Mouse (Mus musculus) hematopoietic multipotent progenitor cell, adult 10-12 weeks (in vitro differentiated cells): ENCODE results near the gene Nfkbiz. TPM values are rescaled to one million over a fixed set of nuclear protein-coding genes. Genes with fewer than 3 reads are reported as not detected.

Source experiments
- polyA plus RNA-seq: library from polyadenylated mRNA; stranded (reverse); fragments of >175 nt; gene quantifications from 2 replicates; pipeline ENCODE4 v1.2.3, GENCODE M21; 2012; ENCODE audit warnings: low replicate concordance

The Nfkbiz gene
- 10.8 and 38.0 TPM in 2 replicates for polyA plus RNA-seq

DNA sequence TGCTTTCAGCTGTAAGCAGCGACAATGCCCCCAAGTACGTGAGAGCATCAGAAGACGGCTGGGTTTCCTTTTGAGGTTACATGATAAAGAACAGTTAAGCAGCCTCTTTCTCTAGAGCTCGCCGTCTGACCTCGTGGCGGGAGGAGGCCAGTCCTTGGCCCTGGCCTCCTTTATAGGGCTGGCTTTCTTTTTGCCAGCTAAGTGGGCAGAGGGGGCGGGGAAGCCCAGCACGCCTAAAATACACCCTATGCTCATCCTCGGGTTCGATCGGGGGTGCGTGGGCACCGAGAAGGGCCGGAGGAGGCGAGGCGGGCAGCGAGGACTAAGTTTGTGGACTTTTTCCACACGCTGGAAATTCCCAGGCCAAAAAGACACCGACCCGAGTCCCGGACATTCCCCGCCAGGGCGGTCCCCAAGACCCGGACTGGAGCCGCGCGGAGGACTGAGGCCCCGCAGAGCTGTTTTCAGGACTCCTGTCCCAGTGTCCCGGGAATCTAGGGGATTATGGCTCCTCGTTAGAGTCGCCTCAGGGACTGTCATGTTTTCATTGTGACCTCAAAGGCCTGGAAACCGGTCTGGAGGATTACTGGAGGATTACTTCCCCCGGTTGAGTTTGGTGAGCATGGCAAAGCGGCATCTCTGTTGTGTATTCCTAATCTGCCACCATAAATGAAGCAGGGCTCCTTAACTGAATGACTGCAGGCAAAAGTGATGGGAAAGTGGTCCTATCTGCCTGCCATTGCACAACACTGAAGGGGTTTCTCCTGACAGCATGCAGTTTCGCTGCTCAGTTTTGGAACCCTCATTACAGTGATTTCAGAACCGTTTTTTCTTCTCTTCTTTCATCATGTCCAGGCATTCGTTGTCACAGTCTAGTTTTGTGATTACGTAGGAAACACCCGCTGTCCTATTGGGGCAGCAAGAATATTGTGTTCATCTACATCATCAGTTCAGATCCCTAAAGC lies at the start of gene Nfkbiz:
Nfkbiz (minus strand) TSS at position 390 of the 965 bp plus-strand sequence.

Other genes with a start within 250 kb of the Nfkbiz start
- gene Nxpe3, start 56.4 kb upstream of the Nfkbiz start, polyA plus RNA-seq: 2.5 and 2.6 TPM in 2 replicates
- 2.7 and 7.2 TPM in 2 replicates for gene Cep97, start 96.0 kb upstream of the Nfkbiz start, polyA plus RNA-seq
- 57.8 and 109 TPM in 2 replicates for gene Rpl24, start 127.4 kb upstream of the Nfkbiz start, polyA plus RNA-seq
- gene Zbtb11, start 135.0 kb upstream of the Nfkbiz start, polyA plus RNA-seq: 5.4 and 8.2 TPM in 2 replicates
- gene Pcnp, start 190.8 kb upstream of the Nfkbiz start, polyA plus RNA-seq: 20.5 and 23.3 TPM in 2 replicates
- 10.6 and 13.0 TPM in 2 replicates for gene Trmt10c, start 198.9 kb upstream of the Nfkbiz start, polyA plus RNA-seq
- gene Senp7, start 209.4 kb upstream of the Nfkbiz start, polyA plus RNA-seq: 17.2 and 19.8 TPM in 2 replicates